Mouse (Mus musculus): ENCODE measurements around the gene Tcf19. TPM values are rescaled to one million over a fixed set of nuclear protein-coding genes. Genes with fewer than 3 reads are reported as not detected.

Gene Tcf19
- total RNA-seq (2021) = 1 to 10 TPM in 1 of 2 experiments, under 1 TPM in 1; 0.73 to 1.0 TPM
- long read RNA-seq, experiment 1, partial matches to known transcripts = 1 of 3 reads
- long read RNA-seq, experiment 1, other reads (novel, unspliced or antisense) = 2 of 3 reads
- long read RNA-seq, experiment 2, partial matches to known transcripts = 1 of 3 reads
- long read RNA-seq, experiment 2, other reads (novel, unspliced or antisense) = 0 of 3 reads

GRCm38 (mm10) chr17:35516652-35517500 lies at the start of gene Tcf19, which contains the start of gene Cchcr1:
Tcf19 (minus strand) TSS chr17:35516824.
Cchcr1 (plus strand) TSS chr17:35517100.
- peak; percentile 98 for DNase-seq
- peak within 1 kb of the TSS; percentile 61 for H3K27ac ChIP-seq
- no peak for TF ChIP-seq CTCF (IDR thresholded peaks at IDR 0.05)
- peak within 1 kb of the TSS; percentile 84 for H3K4me3 ChIP-seq
- intact Hi-C loops (cut with DNase I) = no loop called here

GRCm38 (mm10) chr17:35558216-35558615 lies 41.6 kb upstream of the Tcf19 start:
- no peak overlapping the region for H3K4me3 ChIP-seq
- DNase-seq = no peak
- H3K27ac ChIP-seq = no peak overlapping the region
- intact Hi-C loops (cut with DNase I) = no loop called here
- TF ChIP-seq CTCF (IDR thresholded peaks at IDR 0.05) = no peak

- DNase-seq = no peak
- intact Hi-C loops (cut with DNase I) = no loop called here
- H3K27ac ChIP-seq = no peak overlapping the region
- TF ChIP-seq CTCF (IDR thresholded peaks at IDR 0.05) = no peak
- no peak overlapping the region for H3K4me3 ChIP-seq
Observed at GRCm38 (mm10) chr17:35557351-35557750, 40.7 kb upstream of the Tcf19 start.

- Histone ChIP-seq H3K27ac (no peak overlapping the region), H3K4me3 (no peak overlapping the region)
- intact Hi-C loops (cut with DNase I) = no loop called here
- TF ChIP-seq CTCF (IDR thresholded peaks at IDR 0.05) = peak; percentile 63
- DNase-seq = no peak
Observed at GRCm38 (mm10) chr17:35556812-35557211, 40.2 kb upstream of the Tcf19 start.

- no peak overlapping the region for H3K27ac ChIP-seq
- DNase-seq = no peak
- no peak overlapping the region for H3K4me3 ChIP-seq
- no peak for TF ChIP-seq CTCF (IDR thresholded peaks at IDR 0.05)
- intact Hi-C loops (cut with DNase I) = no loop called here
Observed at GRCm38 (mm10) chr17:35556186-35556765, 39.7 kb upstream of the Tcf19 start.

- no peak for TF ChIP-seq CTCF (IDR thresholded peaks at IDR 0.05)
Observed at GRCm38 (mm10) chr17:35554761-35555397, 38.3 kb upstream of the Tcf19 start.

GRCm38 (mm10) chr17:35554321-35554720 lies 37.7 kb upstream of the Tcf19 start:
- Histone ChIP-seq H3K4me3 (no peak overlapping the region), H3K27ac (no peak overlapping the region)
- no peak for TF ChIP-seq CTCF (IDR thresholded peaks at IDR 0.05)
- intact Hi-C loops (cut with DNase I) = no loop called here
- DNase-seq = no peak

More at GRCm38 (mm10) chr17:35554761-35555397, 38.3 kb upstream of the Tcf19 start:
- Histone ChIP-seq H3K27ac (no peak overlapping the region), H3K4me3 (no peak overlapping the region)
- DNase-seq = no peak
- intact Hi-C loops (cut with DNase I) = no loop called here

DNA sequence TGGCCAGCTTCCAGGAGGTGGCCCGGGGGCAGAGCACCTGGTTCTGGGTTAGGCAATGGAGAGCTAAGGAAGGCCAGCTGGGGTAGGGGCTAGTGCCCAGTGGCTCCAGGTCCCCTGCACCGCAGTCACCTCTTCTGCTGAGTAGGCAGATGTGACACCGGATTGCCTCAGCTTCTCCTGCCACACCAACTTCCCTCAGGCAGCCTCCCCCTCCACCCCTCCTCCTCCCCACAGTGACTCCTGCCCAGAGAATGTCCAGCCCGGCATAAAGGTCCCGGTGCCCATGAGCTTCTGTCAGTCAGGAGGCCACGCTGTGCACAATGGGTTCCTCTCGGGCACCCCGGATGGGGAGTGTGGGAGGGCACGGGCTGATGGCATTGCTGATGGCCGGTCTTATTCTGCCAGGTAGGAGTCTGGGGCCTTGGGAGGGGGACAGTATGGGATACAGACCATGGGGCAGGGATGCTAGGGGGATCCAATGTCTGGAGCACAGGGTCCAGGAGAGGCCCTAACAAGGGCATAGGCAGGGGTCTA lies 35.3 kb upstream of the Tcf19 start, which contains the start of gene Cdsn:
Gene Cdsn (plus strand): TSS at position 248 of the 534 bp plus-strand sequence.
- Histone ChIP-seq H3K4me3 (no peak within 1 kb of the TSS), H3K27ac (peak within 1 kb of the TSS; percentile 28)
- intact Hi-C loops (cut with DNase I) = no loop called here
- no peak for TF ChIP-seq CTCF (IDR thresholded peaks at IDR 0.05)
- no peak for DNase-seq

GRCm38 (mm10) chr17:35550871-35551270 lies 34.2 kb upstream of the Tcf19 start:
- peak overlapping the region; percentile 28 for H3K27ac ChIP-seq
- H3K4me3 ChIP-seq = no peak overlapping the region
- no peak for DNase-seq
- intact Hi-C loops (cut with DNase I) = no loop called here
- no peak for TF ChIP-seq CTCF (IDR thresholded peaks at IDR 0.05)

DNA sequence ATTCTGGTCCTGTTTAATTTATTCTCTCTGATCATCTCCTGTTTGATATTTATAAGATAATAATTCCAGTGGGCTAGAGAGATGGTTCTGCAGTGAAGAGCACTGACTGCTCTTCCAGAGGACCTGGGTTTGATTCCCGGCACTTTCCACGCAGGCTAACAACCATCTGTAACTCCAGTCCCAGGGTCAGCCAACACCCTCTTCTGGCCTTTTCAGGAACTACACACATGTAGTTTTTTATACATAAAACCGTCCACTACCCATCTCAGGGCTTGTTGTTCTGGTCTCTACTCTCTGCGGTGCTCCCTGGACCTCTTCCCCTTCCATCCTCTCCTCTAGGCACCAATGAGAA lies 33.5 kb upstream of the Tcf19 start:
- Histone ChIP-seq H3K4me3 (peak overlapping the region; percentile 64), H3K27ac (peak overlapping the region; percentile 80)
- peak; percentile 14; the same call in 1 of the 2 replicates for TF ChIP-seq CTCF (IDR thresholded peaks at IDR 0.05)

GRCm38 (mm10) chr17:35549437-35550142 lies 33.0 kb upstream of the Tcf19 start:
- H3K27ac ChIP-seq = peak overlapping the region; percentile 80
- no peak for TF ChIP-seq CTCF (IDR thresholded peaks at IDR 0.05)
- H3K4me3 ChIP-seq = peak overlapping the region; percentile 64
- peak; percentile 83 for DNase-seq
- intact Hi-C loops (cut with DNase I) = no loop called here

More for the DNA sequence above, 33.5 kb upstream of the Tcf19 start:
- no peak for DNase-seq
- intact Hi-C loops (cut with DNase I) = no loop called here

DNA sequence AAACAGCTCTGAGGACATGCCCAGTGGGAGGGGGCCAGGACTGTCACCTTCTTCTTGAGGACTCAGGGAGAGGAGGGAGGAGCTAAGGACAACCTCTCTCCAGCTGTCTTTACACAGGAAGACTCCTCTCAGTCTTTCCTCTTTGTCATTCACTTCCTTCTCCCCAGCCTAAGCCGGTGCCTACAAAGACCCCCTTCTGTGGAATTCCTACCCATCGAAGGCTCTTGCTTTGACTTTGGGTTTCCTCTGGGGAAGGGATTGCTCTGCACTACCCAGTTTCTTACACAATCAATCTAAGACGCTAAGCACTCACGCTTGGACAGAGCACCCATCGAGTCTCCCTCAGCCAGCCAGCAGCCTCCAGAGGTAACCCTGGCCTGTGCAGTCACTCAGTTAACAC lies 32.0 kb upstream of the Tcf19 start:
- intact Hi-C loops (cut with DNase I) = no loop called here
- Histone ChIP-seq H3K27ac (peak overlapping the region; percentile 80), H3K4me3 (no peak overlapping the region)
- no peak for TF ChIP-seq CTCF (IDR thresholded peaks at IDR 0.05)
- no peak for DNase-seq
